Mouse (Mus musculus) mouse trophoblast stem cell (cell line): Measurements from ENCODE around the gene Gm21616.
"Not testable (repeated sequence)": the region's sequence is repeated elsewhere in the genome, so short reads cannot be mapped to it uniquely, and the experiment has no call there.

Source experiments
- in situ Hi-C, 2 experiments: fragments of 300-500 bp; cut with MseI, MboI; formaldehyde crosslinking; loops; 2 replicates in 1 of 2; 3 replicates in 1 of 2; pipeline ENCODE4 v1.15.1; 2025

Gm21616 gene

DNA sequence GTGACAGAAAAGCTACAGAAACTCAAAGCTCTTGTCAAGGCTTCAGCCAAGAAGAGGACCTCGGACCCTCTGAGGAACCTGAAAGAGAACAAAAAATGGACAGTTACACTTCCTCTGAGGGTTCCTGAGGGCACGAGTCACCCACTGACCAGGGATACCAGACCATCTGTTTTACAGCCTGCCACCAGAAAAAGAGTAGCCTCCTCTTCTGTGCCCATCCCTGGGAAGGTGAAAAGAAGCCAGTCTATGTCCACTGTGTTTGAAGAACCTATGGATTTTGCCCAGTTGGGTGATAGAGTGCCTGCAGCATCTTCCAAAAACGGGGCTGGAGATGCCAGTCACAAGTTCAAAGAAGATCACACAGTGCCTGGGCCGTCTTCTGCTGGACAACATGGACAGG, at the start of gene Gm21616:
TSS of gene Gm21616 (plus strand) at position 301 of the 400 bp plus-strand sequence.
- in situ Hi-C loops = not testable (repeated sequence)
